Mouse (Mus musculus) left cerebral cortex, adult 8-10 months (tissue): ENCODE results near the gene Lurap1l. TPM values are rescaled to one million over a fixed set of nuclear protein-coding genes. Genes with fewer than 3 reads are reported as not detected.
A peak's percentile ranks its signal among the peaks of the same experiment; 100 is the strongest.

Experiments
- DNase-seq, 2 experiments: peaks; one replicate each; pipeline ENCODE4 v3.0.0; 2022; ENCODE audit warnings: low spot score in 2 of 2
- total RNA-seq, 4 experiments: library from RNA; stranded (reverse); gene quantifications; 2 replicates each; pipeline ENCODE4 v1.2.4; 2022

Lurap1l gene
- 1 to 10 TPM; 8.2 to 9.2 (median 8.4) TPM for total RNA-seq

DNA sequence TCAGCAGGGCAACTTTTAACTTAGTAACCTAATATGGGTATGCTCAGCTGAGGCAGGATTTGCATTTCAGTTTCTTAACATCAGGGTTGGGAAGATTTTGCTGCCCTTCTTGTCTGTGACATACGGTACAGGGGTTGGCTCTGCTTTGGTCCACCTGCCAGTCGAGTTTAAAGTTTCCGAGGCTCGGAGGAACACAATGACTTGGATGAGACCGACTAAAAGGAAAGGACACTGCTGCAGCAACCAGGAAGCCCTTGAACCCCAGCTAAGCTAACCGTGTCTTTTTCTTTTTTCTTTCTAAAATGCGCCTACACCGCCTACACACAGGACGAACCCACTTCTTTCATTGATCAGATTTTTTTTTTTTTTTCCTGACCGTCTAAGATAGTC, at the start of gene Lurap1l:
Gene Lurap1l (plus strand): TSS at position 166 of the 390 bp plus-strand sequence.
- peak; percentile 27 to 32 for DNase-seq

DNA sequence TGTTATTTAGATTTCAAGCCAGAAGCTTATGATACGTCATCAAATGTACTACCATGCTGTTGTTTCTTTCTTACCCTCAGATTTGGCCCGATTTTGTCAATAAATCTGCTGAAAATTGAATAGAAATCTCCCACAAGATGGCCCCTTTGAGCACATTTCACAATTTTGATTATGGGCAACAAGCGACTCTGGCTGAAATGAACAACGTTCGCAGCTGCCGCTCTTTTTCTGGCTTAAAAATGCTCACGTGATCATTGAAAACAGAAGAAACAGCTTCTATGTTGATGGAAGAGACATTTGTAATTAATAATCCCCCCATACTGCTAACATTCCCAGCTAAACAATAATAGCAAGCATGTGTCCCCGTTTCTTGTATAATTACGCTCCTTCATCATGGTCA, 47.5 kb upstream of the Lurap1l start:
- no peak for DNase-seq

DNA sequence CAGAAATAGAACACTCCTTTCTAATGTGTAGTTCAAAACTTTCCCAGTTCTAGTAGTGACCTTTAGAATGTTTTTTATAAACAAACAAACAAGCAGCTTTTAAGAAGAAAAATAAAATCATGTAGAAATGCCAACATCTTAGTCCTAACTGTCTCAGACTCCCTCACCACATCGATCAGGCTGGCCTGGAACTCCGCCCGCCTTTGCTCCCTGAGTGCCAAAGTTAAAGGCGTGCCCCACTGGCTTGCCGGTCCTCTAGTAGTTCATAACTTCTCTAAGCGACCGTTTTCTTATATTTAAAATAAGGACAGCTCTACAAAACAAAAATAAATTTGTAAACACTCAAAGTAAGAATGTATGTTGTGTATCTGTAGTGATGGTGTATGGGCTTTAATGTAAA, 46.5 kb upstream of the Lurap1l start:
- DNase-seq, result no peak

DNA sequence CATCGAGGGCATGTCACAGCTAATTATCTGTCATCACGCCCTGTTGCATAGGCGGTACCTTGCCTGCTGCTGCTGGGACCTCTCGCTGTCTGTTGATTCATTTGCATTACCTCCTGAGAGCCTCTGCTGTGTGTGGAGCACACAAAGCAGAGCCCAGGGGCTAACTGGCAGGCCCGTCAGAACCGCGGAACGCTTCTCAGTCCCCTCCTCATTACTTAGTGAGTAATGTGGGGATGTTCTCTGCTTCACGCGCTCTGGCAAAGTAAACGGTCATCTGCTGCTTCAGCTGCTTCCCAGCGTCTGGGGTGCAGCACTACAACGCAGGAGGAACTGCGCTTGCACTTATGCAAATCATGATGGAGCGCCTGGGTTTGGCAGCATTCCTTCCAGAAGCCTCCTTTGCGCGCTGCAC, 45.9 kb upstream of the Lurap1l start:
- peak; percentile 57 to 62 for DNase-seq

DNA sequence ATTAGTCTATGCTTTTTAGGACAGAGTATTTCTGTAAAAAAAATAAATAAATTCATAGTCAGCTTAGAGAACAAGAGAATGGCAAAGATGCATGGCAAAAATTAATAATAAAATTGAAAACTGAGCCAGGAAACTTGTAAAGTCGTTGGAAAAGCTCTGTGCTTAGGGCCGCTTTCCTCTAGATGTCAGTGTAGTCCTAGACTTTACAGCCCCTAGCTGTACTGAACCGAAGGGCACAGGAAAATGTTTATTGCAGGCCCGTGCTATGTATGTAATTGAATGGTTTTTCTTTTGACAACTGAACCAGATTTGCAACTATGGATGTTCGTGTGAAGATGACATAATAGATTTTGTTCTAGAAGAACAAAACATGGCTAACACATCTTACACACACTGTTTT, 44.4 kb upstream of the Lurap1l start:
- no peak for DNase-seq

DNA sequence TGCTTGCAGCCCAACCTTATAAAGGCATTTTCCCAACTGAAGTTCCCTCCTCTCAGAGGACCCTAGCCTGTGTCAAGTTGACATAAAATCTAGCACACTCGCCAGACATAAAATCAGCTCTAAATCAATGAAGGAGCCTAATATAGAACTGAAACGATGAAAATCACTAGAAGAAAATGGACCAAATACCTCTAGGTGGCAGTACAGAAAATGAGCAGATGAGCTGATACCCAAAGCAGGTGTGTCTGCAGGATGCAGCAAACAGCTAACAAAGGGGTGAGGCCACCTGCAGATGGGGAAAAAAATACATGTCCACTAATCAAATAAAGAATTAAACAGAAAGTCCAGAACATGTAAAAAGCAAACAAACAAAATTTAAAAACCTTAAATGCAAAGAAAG, 40.8 kb upstream of the Lurap1l start:
- DNase-seq, result no peak

DNA sequence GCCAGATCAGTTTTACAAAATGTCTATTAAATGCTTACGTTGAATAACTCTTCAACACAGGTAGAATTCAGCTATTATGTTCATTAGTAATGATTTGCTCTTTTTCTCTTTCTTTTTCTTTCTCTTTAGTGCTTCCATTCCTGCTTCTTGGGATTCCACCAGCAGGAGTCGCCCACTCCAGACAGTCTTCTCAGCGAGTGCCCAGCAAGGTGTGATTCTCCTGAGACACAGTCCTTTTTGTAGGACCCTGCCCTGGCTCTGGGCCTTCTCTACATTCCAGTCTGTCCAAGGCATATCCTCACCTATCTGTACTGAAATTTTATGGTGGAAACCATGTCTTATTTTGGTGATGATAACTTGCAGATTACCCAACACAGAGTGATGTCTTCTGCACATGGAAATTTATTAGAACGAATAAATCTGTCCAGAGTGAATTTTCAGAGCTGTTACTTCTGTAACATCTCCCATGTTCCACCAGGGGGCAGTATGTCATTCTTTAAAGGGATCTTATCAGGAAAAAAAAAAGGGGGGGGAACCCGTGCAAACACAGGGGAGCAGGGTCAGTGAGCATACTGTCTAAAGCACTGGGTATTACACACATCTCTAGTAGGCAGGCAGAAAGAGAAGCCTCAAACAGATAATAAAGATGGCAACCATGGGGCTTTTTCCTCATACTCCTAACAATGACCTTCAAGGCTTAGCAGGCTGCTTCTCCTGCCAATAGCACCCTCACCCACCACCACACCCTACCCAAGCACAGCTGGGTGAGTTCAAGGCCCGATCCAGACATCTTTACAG, 37.4 kb upstream of the Lurap1l start:
- no peak for DNase-seq

DNA sequence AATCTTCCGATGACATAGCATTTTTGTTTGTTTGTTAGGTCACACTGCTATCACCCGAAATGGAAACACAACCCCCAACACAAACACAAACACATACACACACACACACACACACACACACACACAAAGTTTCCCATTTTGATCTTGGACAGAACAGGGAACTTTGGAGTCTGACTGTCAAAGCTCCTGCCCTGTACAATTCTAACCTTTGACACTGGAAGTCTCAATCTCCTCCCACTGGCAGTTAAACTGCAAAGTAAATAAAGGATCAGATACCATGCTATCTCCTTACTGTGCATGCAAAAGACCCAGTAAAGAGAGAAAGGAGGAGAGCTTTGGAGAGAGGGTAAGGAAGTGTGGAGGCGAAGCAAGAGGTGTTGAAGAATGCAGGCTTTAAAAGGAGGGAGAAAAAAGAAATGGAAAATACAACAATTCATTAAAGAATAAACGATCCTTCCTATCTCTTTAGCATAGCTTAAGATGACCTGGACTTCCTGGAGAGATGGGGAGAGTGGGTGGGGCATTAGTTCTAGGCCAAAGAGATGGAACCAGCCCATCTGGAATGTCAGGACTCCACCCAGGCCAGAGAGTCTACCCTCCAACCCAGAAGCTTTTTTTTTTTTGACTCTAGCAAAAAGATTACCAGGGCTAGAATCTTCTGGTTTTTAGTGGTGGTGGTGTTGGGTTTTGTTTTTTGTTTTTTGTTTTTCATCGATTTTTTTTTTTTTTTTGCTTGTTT, 36.2 kb upstream of the Lurap1l start:
- no peak for DNase-seq

DNA sequence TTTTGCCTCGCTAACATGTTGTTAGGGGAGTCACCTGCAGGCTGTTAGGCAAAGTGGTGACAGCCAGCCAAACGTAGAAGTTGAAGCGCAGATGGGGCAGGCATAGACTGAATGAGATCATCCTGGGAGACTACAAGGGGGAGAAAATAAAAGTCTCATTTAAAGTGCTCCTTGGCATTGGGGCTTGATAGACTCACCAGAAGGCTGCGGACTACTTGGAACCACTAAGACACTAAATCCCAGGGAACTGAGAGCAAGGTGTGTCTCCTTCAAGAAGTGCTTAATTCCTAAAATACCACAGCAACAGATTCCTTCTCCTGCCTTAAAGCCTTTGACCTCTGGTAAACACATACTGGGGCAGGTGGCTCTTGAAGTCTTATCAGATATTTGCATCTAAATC, 35.4 kb upstream of the Lurap1l start:
- no peak for DNase-seq

DNA sequence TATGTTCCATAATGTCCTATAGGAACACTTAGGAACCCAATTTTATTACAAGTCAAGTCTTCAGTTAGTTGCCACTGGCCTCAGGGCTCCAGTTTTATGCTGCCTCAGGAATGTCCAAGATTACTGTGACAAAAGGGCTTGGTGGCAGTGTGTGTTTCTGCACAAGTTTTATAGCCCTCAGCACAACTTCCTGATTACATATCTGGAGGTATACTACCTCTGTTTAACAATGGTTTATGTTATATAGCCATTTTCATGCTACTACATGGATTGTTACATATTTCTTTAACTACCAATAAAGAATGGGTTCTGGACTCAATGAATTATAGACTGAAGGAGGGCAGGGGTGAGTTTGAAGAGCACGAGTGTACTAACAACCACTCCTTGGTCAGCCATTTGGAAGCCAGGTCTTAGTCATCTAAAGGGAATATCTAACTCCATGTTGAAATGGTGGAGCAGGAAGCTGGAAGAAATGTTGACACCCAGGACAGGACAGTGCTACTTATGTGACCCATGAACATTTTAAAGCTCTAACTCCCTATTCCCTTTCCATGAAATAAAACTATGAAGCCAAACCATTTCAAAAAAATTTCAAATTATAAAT, 28.3 kb upstream of the Lurap1l start:
- DNase-seq, result no peak

DNA sequence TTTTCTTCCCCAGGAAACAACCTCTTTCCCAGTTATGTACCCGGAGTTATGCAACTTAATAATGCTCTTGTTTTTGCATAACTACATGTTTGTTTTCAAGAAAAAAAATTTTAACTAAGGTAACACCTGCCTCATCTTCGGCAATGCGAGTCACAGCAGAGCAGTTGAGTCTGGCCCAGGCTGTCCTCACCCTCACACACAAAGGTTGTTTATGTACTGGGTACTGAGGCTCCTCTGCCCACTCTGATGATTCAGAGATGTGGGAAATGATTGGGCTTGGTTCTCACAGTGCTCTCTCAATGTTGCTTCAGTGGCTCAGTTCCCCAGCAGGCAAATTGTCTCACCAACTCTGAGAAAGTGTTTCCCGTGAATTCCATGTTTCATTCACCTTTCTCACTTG, 23.8 kb upstream of the Lurap1l start:
- no peak for DNase-seq

DNA sequence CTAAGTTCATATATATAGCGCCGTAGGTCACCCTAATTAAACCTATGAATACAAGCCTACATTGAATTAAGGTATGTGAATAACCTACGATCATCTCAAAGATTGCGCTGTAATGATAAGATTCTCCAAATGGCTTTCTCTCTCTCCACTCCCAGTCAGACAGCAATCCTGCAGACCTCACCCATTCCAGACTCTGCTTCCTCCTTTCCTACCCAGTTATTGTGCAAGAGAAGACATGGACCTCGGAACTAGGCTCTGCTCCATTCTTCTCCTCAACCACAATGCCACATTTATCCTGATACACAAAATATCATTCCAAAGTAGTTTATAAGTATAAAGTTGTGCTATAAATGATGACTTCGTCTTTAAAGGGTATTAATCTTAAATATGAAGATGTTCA, 19.4 kb upstream of the Lurap1l start:
- no peak for DNase-seq

DNA sequence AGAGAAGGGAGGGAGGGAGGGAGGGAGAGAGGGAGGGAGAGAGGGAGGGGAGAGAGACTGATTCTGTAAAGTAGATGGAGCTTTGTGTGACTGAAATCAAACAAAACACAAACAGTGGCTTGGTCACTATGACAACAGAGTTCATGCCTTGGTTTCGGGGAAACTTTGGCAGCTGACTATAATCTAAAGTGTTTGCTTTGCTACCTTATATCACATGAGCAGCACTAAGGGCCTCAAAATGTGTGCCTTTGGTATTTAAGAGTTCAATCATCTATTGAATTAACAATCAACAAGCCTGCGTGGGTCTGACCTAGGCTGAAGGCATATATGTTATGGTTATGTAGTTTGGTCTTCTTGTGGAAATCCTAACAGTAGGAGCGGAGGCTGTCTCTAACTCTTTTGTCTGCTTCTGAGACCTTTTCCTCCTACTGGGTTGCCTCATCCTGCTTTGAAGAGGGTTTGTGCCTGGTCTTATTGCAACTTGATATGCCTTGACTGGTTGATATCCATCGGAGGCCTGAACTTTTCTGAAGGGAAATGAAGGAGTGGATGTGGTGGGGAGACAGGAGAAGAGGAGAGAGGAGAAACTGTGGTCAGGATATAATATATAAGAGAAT, 15.1 kb upstream of the Lurap1l start:
- no peak for DNase-seq

DNA sequence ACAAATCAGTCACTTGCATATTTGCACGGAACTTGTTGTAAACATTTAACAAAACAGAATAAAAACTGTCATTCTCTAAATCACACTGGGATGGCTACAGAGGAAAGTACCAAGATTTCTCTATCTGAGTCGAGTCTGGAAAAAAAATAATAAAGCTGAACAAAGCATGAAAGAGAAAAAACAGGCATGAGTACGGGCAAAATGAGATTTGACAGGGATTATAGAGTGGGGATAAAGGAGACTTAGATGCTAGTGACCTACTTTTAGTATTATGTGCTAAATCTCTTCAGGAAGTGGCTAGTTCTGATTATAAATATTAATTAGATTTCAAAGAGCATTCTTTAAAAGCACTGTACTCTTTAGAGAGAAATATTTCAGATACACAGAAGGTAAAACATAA, 3.7 kb upstream of the Lurap1l start:
- no peak for DNase-seq

DNA sequence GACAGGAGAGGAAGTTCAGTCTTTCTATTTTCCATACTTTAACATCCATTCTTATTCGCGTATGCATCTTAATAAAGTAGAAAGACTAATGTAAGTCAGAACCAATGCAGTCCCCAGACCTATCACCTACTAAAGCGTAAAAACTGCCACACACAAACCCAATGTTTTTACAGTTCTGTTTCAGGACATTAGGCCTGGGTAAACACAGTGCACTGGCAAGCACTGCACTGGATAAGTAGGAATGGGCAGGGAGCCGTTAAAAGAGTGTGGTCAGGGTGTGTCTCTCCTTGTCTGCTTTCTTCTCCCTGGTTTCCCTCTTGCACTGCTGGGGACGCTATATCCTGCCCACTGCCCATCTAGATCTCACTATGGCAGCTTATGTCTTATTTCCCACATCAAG, 2.5 kb upstream of the Lurap1l start:
- DNase-seq, result no peak

DNA sequence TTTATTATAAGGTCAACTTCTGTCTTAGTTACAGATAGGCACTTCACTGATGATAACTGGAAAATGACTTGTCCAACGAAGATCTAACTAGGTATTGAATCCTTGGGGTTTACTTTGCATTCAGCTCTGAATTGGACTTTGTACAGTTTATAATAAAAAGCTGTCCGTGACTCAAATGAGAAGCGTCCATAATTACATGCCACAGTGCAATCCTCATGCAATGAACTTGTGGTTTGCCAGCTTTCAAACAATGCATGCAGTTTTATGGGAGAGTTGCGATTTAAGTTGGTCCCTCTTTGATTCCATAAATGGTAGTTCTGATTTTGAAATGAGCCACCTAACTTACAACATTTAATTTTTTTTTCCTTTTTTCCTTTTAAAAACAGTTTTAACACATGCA, 1.5 kb upstream of the Lurap1l start:
- no peak for DNase-seq

DNA sequence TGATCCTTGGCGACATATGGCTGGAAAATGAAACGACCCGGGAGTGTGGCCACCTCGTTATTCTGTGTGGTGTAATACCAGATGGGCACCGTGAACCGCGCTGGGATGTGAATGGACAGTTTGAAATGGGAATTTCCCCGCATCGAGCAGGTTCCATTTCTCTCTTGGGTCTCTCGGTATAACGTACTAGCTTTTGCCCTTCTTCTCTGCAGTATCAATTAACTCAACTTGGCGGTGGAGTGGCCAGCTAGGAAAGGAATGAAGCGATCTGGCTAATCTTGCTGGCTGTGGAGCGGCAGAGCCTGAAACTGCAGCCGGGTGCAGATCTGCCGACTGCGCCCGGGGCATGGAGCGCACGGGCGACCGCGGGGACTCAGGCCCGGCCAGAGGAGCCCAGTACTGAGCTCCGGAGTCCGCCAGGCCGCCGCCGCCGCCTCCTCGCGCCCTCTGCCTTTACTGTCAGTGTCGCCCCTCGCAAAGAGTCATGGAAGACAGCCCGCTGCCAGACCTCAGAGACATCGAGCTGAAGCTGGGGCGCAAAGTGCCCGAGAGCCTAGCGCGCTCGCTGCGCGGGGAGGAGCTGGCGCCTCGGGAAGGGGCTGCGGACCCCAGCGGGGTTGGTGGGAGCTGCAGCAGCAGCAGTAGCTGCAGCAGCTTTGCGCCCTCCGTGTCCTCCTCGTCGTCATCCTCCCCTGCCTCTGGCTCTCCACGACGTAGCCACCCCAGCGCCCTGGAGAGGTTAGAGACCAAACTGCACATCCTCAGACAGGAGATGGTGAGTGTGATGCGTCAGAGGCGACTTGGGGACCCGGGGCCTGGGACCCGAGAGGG, 640 bp downstream of the Lurap1l start:
- peak; percentile 21 to 54 for DNase-seq

DNA sequence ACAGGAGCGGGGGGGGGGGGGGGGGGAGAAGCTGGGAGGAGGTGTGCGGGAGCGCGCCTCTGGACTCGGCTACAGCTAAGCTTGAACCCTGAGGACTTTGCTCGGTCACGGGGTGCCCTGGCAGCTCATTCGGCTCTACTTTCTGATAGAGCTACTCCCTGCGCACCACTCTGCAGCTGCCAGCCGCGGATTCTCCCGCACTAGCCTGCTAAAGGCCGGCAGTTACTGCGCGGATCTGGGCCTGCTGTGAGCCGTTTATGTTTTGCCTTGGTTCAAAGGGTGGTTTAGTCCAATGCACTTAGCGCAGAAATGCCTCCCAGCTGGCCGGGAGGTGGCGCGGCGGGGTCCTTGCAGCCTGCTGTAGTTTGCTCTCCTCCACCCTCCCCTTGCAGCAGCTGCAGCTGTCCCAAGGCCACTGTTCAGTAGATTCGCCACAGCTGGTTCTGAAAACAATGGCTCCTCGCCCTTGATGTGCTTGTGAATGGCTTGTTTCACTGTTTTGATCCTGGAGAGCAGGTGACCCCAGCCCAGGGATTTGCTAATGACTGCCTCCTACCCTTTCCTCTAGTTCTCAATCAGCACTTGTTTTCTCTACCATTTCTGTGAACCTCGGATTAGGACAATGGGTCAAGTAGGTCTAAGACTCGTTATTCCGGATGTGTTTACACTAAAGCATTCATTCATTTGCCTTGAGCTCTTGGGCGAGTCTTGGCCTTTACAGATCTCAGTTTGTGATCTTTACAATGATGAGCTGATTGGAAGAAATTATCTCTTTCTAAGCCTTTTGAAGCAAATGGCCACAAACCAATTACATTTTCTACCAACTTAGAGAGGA, 1.5 kb downstream of the Lurap1l start:
- DNase-seq, result peak; percentile 52 to 63

DNA sequence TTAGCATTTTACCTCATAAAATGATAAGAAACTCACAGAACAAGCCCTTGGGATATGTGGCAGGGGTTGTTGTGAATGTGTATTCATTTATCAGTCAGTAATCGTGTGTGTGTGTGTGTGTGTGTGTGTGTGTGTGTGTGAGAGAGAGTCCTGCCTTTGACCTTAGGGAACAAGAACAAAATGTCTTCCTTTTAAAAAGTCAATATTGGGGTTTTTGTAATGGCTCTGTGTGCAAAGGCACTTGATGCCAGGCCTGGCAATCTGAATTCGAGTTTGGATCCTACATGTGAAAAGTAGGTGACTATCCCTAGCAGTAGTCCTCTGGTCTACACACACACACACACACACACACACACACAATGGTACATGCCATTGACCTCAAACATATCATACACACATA, 4.8 kb downstream of the Lurap1l start:
- no peak for DNase-seq

DNA sequence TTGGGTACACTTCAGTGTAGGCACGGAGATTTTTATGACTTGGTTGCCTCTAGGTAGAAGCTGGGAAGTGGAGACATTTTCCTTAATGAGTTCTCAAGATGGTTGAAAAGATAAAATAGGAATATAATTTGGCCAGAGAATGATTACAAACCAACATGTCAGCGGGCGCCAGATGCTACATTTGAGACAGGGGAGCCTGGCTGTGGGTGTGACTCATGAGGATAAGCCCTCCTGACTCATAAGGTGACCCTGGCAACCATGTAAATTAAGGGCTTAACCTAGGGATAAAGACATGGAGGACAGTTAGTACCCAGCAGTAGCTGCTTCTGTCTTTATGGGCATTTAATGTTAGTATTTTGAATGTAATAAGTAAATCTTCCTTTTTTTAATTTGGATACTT, 6.2 kb downstream of the Lurap1l start:
- DNase-seq, result no peak
